Mouse (Mus musculus) kidney, embryonic 14.5 days (tissue): ENCODE data around the gene Spata31d1a. TPM values are rescaled to one million over a fixed set of nuclear protein-coding genes. Genes with fewer than 3 reads are reported as not detected.

Experiments used
- ATAC-seq: fragments of 200-750 bp; cut with Nextera tagmentation; 2 replicates; pipeline ENCODE4 v1.8.0; 2017; ENCODE audit warnings: moderate number of reproducible peaks, mild to moderate bottlenecking, moderate TSS enrichment, moderate library complexity; ENCODE audit not compliant: low FRiP score, low TSS enrichment
- H3K27ac ChIP-seq: fragments of 300-500 bp; sonication (generic); 2 replicates; pipeline ENCODE4 v1.5.1; 2014; ENCODE audit warnings: low read depth, mild to moderate bottlenecking, low read length, moderate library complexity, mixed read lengths
- H3K27me3 ChIP-seq: fragments of 300-500 bp; sonication (generic); 2 replicates; pipeline ENCODE4 v1.6.1; 2014; ENCODE audit warnings: mild to moderate bottlenecking, low read length; ENCODE audit not compliant: control insufficient read depth, insufficient read depth
- H3K36me3 ChIP-seq: fragments of 300-500 bp; sonication (generic); 2 replicates; pipeline ENCODE4 v1.6.1; 2014; ENCODE audit warnings: low read length, mixed read lengths; ENCODE audit not compliant: control insufficient read depth, insufficient read depth
- H3K4me1 ChIP-seq: fragments of 300-500 bp; sonication (generic); 2 replicates; pipeline ENCODE4 v1.6.1; 2014; ENCODE audit warnings: low read length, mixed read lengths; ENCODE audit not compliant: control insufficient read depth, insufficient read depth
- H3K4me2 ChIP-seq: fragments of 300-500 bp; sonication (generic); replicated peaks from 2 replicates; pipeline ENCODE4 v1.6.1; 2014; ENCODE audit warnings: low read depth, mild to moderate bottlenecking, low read length
- H3K4me3 ChIP-seq: fragments of 300-500 bp; sonication (generic); 2 replicates; pipeline ENCODE4 v1.5.1; 2014; ENCODE audit warnings: mild to moderate bottlenecking, low read length
- H3K9ac ChIP-seq: fragments of 300-500 bp; sonication (generic); 2 replicates; pipeline ENCODE4 v1.6.1; 2014; ENCODE audit warnings: low read depth, mild to moderate bottlenecking, low read length, moderate library complexity
- H3K9me3 ChIP-seq: fragments of 300-500 bp; sonication (generic); 2 replicates; pipeline ENCODE4 v1.6.1; 2016; ENCODE audit warnings: low read length; ENCODE audit not compliant: control insufficient read depth
- WGBS: fragments of 180-500 bp; shearing (Covaris S2); extraction: QIAGEN DNeasy Blood & Tissue Kit; methylation state at CpG from one replicate; pipeline ENCODE4 v1.1.7; 2014; 5-methylcytosine and 5-hydroxymethylcytosine counted together
- polyA plus RNA-seq: library from polyadenylated mRNA; unstranded; fragments of >200 nt; fragmentation: Nextera tagmentation; extraction: Ambion mirVana; gene quantifications from 2 replicates; pipeline ENCODE4 v1.2.1, GENCODE M21; 2014

Gene Spata31d1a
- polyA plus RNA-seq, 1 experiment from 2014 or later, result 0.43 TPM

GRCm38 (mm10) chr13:59691478-59691877, 18.7 kb downstream of the Spata31d1a start:
- no peaks in the 10 kb centered on the region for H3K36me3 ChIP-seq
- ATAC-seq, result no peak
- no peak overlapping the region for H3K9ac ChIP-seq
- H3K4me1 ChIP-seq, result no peaks in the 10 kb centered on the region
- WGBS, result 74% methylated on average over 10 of the region's 10 CpGs
- H3K27me3 ChIP-seq, result no peaks in the 10 kb centered on the region
- no peak overlapping the region for H3K4me2 ChIP-seq
- H3K4me3 ChIP-seq, result no peak overlapping the region
- H3K9me3 ChIP-seq, result no peaks in the 10 kb centered on the region
- H3K27ac ChIP-seq, result no peak overlapping the region

GRCm38 (mm10) chr13:59690576-59690975, 19.6 kb downstream of the Spata31d1a start:
- ATAC-seq, result no peak
- Histone ChIP-seq H3K36me3 (no peaks in the 10 kb centered on the region), H3K9me3 (no peaks in the 10 kb centered on the region), H3K27me3 (no peaks in the 10 kb centered on the region), H3K4me3 (no peak overlapping the region), H3K27ac (no peak overlapping the region), H3K9ac (no peak overlapping the region), H3K4me2 (no peak overlapping the region), H3K4me1 (no peaks in the 10 kb centered on the region)
- 83% methylated on average over 7 of the region's 7 CpGs for WGBS

- no peak overlapping the region for H3K9ac ChIP-seq
- H3K27ac ChIP-seq, result no peak overlapping the region
- WGBS, result 84% methylated on average over 3 of the region's 3 CpGs
- no peak overlapping the region for H3K4me2 ChIP-seq
- no peaks in the 10 kb centered on the region for H3K9me3 ChIP-seq
- H3K27me3 ChIP-seq, result no peaks in the 10 kb centered on the region
- ATAC-seq, result no peak
- no peak overlapping the region for H3K4me3 ChIP-seq
- H3K36me3 ChIP-seq, result no peaks in the 10 kb centered on the region
- no peaks in the 10 kb centered on the region for H3K4me1 ChIP-seq
Measured at GRCm38 (mm10) chr13:59689843-59690242, 20.3 kb downstream of the Spata31d1a start.

- H3K9ac ChIP-seq, result no peak overlapping the region
- no peaks in the 10 kb centered on the region for H3K9me3 ChIP-seq
- H3K36me3 ChIP-seq, result no peaks in the 10 kb centered on the region
- ATAC-seq, result no peak
- WGBS, result 86% methylated on average over 9 of the region's 9 CpGs
- H3K27me3 ChIP-seq, result no peaks in the 10 kb centered on the region
- H3K27ac ChIP-seq, result no peak overlapping the region
- H3K4me2 ChIP-seq, result no peak overlapping the region
- no peak overlapping the region for H3K4me3 ChIP-seq
- no peaks in the 10 kb centered on the region for H3K4me1 ChIP-seq
Measured at GRCm38 (mm10) chr13:59689313-59689712, 20.8 kb downstream of the Spata31d1a start.

GRCm38 (mm10) chr13:59688338-59688770, 21.8 kb downstream of the Spata31d1a start:
- Histone ChIP-seq H3K4me1 (no peaks in the 10 kb centered on the region), H3K27ac (no peak overlapping the region), H3K27me3 (no peaks in the 10 kb centered on the region), H3K36me3 (no peaks in the 10 kb centered on the region), H3K4me2 (no peak overlapping the region), H3K9me3 (no peaks in the 10 kb centered on the region), H3K9ac (no peak overlapping the region), H3K4me3 (no peak overlapping the region)
- 76% methylated on average over 13 of the region's 13 CpGs for WGBS
- ATAC-seq, result no peak

GRCm38 (mm10) chr13:59685236-59685635, 24.9 kb downstream of the Spata31d1a start:
- H3K36me3 ChIP-seq, result no peaks in the 10 kb centered on the region
- no peak overlapping the region for H3K4me2 ChIP-seq
- H3K9ac ChIP-seq, result no peak overlapping the region
- 91% methylated on average over 3 of the region's 3 CpGs for WGBS
- H3K4me1 ChIP-seq, result no peaks in the 10 kb centered on the region
- ATAC-seq, result no peak
- H3K4me3 ChIP-seq, result no peak overlapping the region
- no peaks in the 10 kb centered on the region for H3K9me3 ChIP-seq
- no peak overlapping the region for H3K27ac ChIP-seq
- H3K27me3 ChIP-seq, result no peaks in the 10 kb centered on the region

GRCm38 (mm10) chr13:59682629-59683028, 27.5 kb downstream of the Spata31d1a start:
- Histone ChIP-seq H3K27ac (no peak overlapping the region), H3K9ac (no peak overlapping the region), H3K27me3 (no peaks in the 10 kb centered on the region), H3K4me1 (no peaks in the 10 kb centered on the region), H3K4me2 (no peak overlapping the region), H3K36me3 (no peaks in the 10 kb centered on the region), H3K4me3 (no peak overlapping the region), H3K9me3 (no peaks in the 10 kb centered on the region)
- no peak for ATAC-seq
- WGBS, result 29% methylated on average over 7 of the region's 7 CpGs

- no peak for ATAC-seq
- no peak overlapping the region for H3K4me2 ChIP-seq
- WGBS, result 72% methylated on average over 4 of the region's 4 CpGs
Measured at GRCm38 (mm10) chr13:59679908-59680307, 30.2 kb downstream of the Spata31d1a start.

GRCm38 (mm10) chr13:59679306-59679705, 30.8 kb downstream of the Spata31d1a start:
- no peak overlapping the region for H3K27ac ChIP-seq
- no peak overlapping the region for H3K4me2 ChIP-seq
- H3K27me3 ChIP-seq, result no peaks in the 10 kb centered on the region
- H3K4me3 ChIP-seq, result no peak overlapping the region
- peaks cover under 1% of the 10 kb centered on the region; the same call in 1 of the 2 replicates for H3K4me1 ChIP-seq
- no peak overlapping the region for H3K9ac ChIP-seq
- H3K36me3 ChIP-seq, result no peaks in the 10 kb centered on the region
- ATAC-seq, result no peak
- H3K9me3 ChIP-seq, result no peaks in the 10 kb centered on the region
- WGBS, result 36% methylated on average over 4 of the region's 4 CpGs

More at GRCm38 (mm10) chr13:59679908-59680307, 30.2 kb downstream of the Spata31d1a start:
- H3K9me3 ChIP-seq, result no peaks in the 10 kb centered on the region
- no peak overlapping the region for H3K4me3 ChIP-seq
- H3K9ac ChIP-seq, result no peak overlapping the region
- H3K4me1 ChIP-seq, result no peaks in the 10 kb centered on the region
- H3K27me3 ChIP-seq, result no peaks in the 10 kb centered on the region
- H3K27ac ChIP-seq, result no peak overlapping the region
- H3K36me3 ChIP-seq, result no peaks in the 10 kb centered on the region
